Mouse (Mus musculus) embryonic facial prominence, embryonic 11.5 days (tissue): ENCODE results near the gene BC035044. TPM values are rescaled to one million over a fixed set of nuclear protein-coding genes. Genes with fewer than 3 reads are reported as not detected.
A peak's percentile ranks its signal among the peaks of the same experiment; 100 is the strongest.
"Not testable (repeated sequence)": the region's sequence is repeated elsewhere in the genome, so short reads cannot be mapped to it uniquely, and the experiment has no call there.

ENCODE experiments used
- ATAC-seq: fragments of 200-750 bp; cut with Nextera tagmentation; replicated peaks from 2 replicates; pipeline ENCODE4 v1.8.0; 2017; ENCODE audit warnings: low read depth; ENCODE audit not compliant: insufficient number of reproducible peaks, low FRiP score, low TSS enrichment
- DNase-seq: peaks from one replicate; pipeline ENCODE4 v3.0.0-alpha.2; 2015; ENCODE audit warnings: low spot score
- H3K27ac ChIP-seq: fragments of 300-500 bp; sonication (generic); replicated peaks from 2 replicates; pipeline ENCODE4 v1.5.1; 2014; ENCODE audit warnings: mild to moderate bottlenecking, low read depth, low read length, control low read depth
- H3K27me3 ChIP-seq: fragments of 300-500 bp; sonication (generic); 2 replicates; pipeline ENCODE4 v1.6.1; 2014; ENCODE audit warnings: mild to moderate bottlenecking, low read length, moderate library complexity, mixed read lengths; ENCODE audit not compliant: control insufficient read depth, insufficient read depth
- H3K36me3 ChIP-seq: fragments of 300-500 bp; sonication (generic); replicated peaks from 2 replicates; pipeline ENCODE4 v1.6.1; 2014; ENCODE audit warnings: low read depth, mild to moderate bottlenecking, low read length, moderate library complexity, mixed read lengths; ENCODE audit not compliant: control insufficient read depth, insufficient read depth
- H3K4me1 ChIP-seq: fragments of 300-500 bp; sonication (generic); 2 replicates; pipeline ENCODE4 v1.6.1; 2014; ENCODE audit warnings: low read length, mixed read lengths; ENCODE audit not compliant: control insufficient read depth, insufficient read depth
- H3K4me2 ChIP-seq: fragments of 300-500 bp; sonication (generic); 2 replicates; pipeline ENCODE4 v1.6.1; 2014; ENCODE audit warnings: low read depth, mild to moderate bottlenecking, control low read depth, low read length, moderate library complexity
- H3K4me3 ChIP-seq: fragments of 300-500 bp; sonication (generic); 2 replicates; pipeline ENCODE4 v1.5.1; 2014; ENCODE audit warnings: low read depth, low read length, control low read depth
- H3K9ac ChIP-seq: fragments of 300-500 bp; sonication (generic); replicated peaks from 2 replicates; pipeline ENCODE4 v1.6.1; 2014; ENCODE audit warnings: mild to moderate bottlenecking, control low read depth, low read length
- H3K9me3 ChIP-seq: fragments of 300-500 bp; sonication (generic); replicated peaks from 2 replicates; pipeline ENCODE4 v1.6.1; 2016; ENCODE audit warnings: mild to moderate bottlenecking, low read length, inconsistent platforms, mixed read lengths; ENCODE audit not compliant: control insufficient read depth
- WGBS: fragments of 180-500 bp; shearing (Covaris S2); extraction: QIAGEN DNeasy Blood & Tissue Kit; methylation state at CpG from one replicate; pipeline ENCODE4 v1.1.7; 2014; 5-methylcytosine and 5-hydroxymethylcytosine counted together
- polyA plus RNA-seq: library from polyadenylated mRNA; unstranded; fragments of >200 nt; fragmentation: Nextera tagmentation; extraction: Ambion mirVana; gene quantifications from 2 replicates; pipeline ENCODE4 v1.2.1, GENCODE M21; 2014

BC035044 gene
- polyA plus RNA-seq: 1.0 and 1.2 TPM in 2 replicates

- Histone ChIP-seq H3K27me3 (no peaks in the 10 kb centered on the region), H3K4me3 (no peak within 1 kb of the TSS), H3K4me1 (no peaks in the 10 kb centered on the region), H3K36me3 (no peaks in the 10 kb centered on the region), H3K4me2 (no peak within 1 kb of the TSS), H3K9ac (no peak within 1 kb of the TSS), H3K9me3 (no peaks in the 10 kb centered on the region), H3K27ac (no peak within 1 kb of the TSS)
- DNase-seq (no peak), ATAC-seq (no peak)
- 63% methylated on average over 2 of the region's 2 CpGs for WGBS
These were observed at the start of gene BC035044 for GRCm38 (mm10) chr6:128890948-128891355. TSS of gene BC035044 (minus strand) at chr6:128891126.

- not testable (repeated sequence) for H3K9me3 ChIP-seq, H3K36me3 ChIP-seq, H3K27me3 ChIP-seq, H3K4me2 ChIP-seq, H3K4me1 ChIP-seq, H3K27ac ChIP-seq, DNase-seq, ATAC-seq, H3K4me3 ChIP-seq, H3K9ac ChIP-seq
- 85% methylated on average over 4 of the region's 13 CpGs for WGBS
These were observed 45.2 kb upstream of the BC035044 start for GRCm38 (mm10) chr6:128935889-128936665.

- not testable (repeated sequence) for ATAC-seq, H3K9me3 ChIP-seq, H3K4me2 ChIP-seq, DNase-seq, H3K27me3 ChIP-seq, H3K36me3 ChIP-seq, H3K4me3 ChIP-seq, H3K9ac ChIP-seq, H3K4me1 ChIP-seq, H3K27ac ChIP-seq
- WGBS: 89% methylated on average over 4 of the region's 4 CpGs
These were observed 43.2 kb upstream of the BC035044 start, which contains the start of gene Clec2g for GRCm38 (mm10) chr6:128934081-128934480. TSS of gene Clec2g (plus strand) at chr6:128934381.

GRCm38 (mm10) chr6:128933050-128933449 lies 42.1 kb upstream of the BC035044 start:
- WGBS: 31% methylated on average over 2 of the region's 2 CpGs
- no peaks in the 10 kb centered on the region for H3K9me3 ChIP-seq
- peak; percentile 86 for ATAC-seq
- H3K27ac ChIP-seq: no peak overlapping the region; the same call in 1 of the 2 replicates
- peak; percentile 66 for DNase-seq
- no peaks in the 10 kb centered on the region for H3K27me3 ChIP-seq
- no peak overlapping the region for H3K9ac ChIP-seq
- no peak overlapping the region for H3K4me3 ChIP-seq
- H3K36me3 ChIP-seq: no peaks in the 10 kb centered on the region
- H3K4me1 ChIP-seq: no peaks in the 10 kb centered on the region
- H3K4me2 ChIP-seq: no peak overlapping the region

- WGBS: 77% methylated on average over 2 of the region's 2 CpGs
These were observed 26.4 kb upstream of the BC035044 start for GRCm38 (mm10) chr6:128917322-128917721.

GRCm38 (mm10) chr6:128913598-128914254 lies 22.8 kb upstream of the BC035044 start:
- Histone ChIP-seq H3K27me3 (no peaks in the 10 kb centered on the region), H3K36me3 (no peaks in the 10 kb centered on the region), H3K9ac (no peak overlapping the region), H3K4me1 (no peaks in the 10 kb centered on the region), H3K4me3 (no peak overlapping the region), H3K4me2 (no peak overlapping the region), H3K27ac (no peak overlapping the region), H3K9me3 (no peaks in the 10 kb centered on the region)
- ATAC-seq (no peak), DNase-seq (no peak)
- WGBS: 80% methylated on average over 2 of the region's 2 CpGs

More at GRCm38 (mm10) chr6:128917322-128917721, 26.4 kb upstream of the BC035044 start:
- H3K27ac ChIP-seq: no peak overlapping the region
- H3K27me3 ChIP-seq: no peaks in the 10 kb centered on the region
- ATAC-seq: no peak
- no peak overlapping the region for H3K4me2 ChIP-seq
- H3K4me3 ChIP-seq: no peak overlapping the region
- H3K9ac ChIP-seq: no peak overlapping the region
- no peak for DNase-seq
- no peaks in the 10 kb centered on the region for H3K4me1 ChIP-seq
- no peaks in the 10 kb centered on the region for H3K36me3 ChIP-seq
- H3K9me3 ChIP-seq: no peaks in the 10 kb centered on the region

GRCm38 (mm10) chr6:128900796-128901552 lies 10.0 kb upstream of the BC035044 start:
- H3K36me3 ChIP-seq, H3K27ac ChIP-seq, H3K9ac ChIP-seq, H3K4me3 ChIP-seq, H3K9me3 ChIP-seq, ATAC-seq, H3K4me2 ChIP-seq, H3K27me3 ChIP-seq, H3K4me1 ChIP-seq, DNase-seq: not testable (repeated sequence)
- WGBS: 95% methylated on average over 6 of the region's 6 CpGs
